Mouse (Mus musculus) bone marrow macrophage, adult 2 months (primary cell): ENCODE measurements at regions not wholly inside any gene's neighbourhood (a gene's known extent, or its start where the extent isn't known, plus 50 kb on each side); places are given as distances from the start of the nearest gene placed in this dataset.

ENCODE experiments used
- CTCF ChIP-seq: IDR thresholded peaks from 2 replicates; pipeline ENCODE4 v1.5.1; 2012; ENCODE audit warnings: low read depth, mild to moderate bottlenecking, low read length, moderate library complexity
- POLR2A ChIP-seq: IDR thresholded peaks from 2 replicates; pipeline ENCODE4 v1.6.1; 2012; ENCODE audit warnings: mild to moderate bottlenecking, low read depth, low read length, borderline replicate concordance

DNA sequence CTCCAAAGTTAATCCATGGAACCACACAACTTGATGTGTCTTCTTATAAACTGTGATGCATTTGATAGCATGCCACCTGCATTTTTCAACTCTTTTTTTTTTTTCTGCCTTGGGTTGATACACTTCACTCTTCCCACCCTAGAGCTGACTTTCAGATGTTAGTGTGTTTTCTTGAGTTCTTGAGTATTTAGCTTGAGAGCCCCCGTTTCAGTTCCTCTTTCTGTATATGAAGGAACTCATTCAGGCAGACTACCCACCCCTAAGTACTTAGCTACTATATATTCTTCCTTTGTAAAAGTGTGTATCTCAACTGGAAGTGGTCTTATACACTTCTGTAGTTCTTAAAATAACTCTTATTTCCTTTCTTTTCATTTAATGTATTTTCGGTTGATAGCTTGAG, 371.1 kb downstream of the Tns1 start:
- TF ChIP-seq CTCF (no peak), POLR2A (no peak)
